Mouse (Mus musculus) lung, adult 10 weeks (tissue): Measurements from ENCODE around the gene Wdr70. TPM values are rescaled to one million over a fixed set of nuclear protein-coding genes. Genes with fewer than 3 reads are reported as not detected.

ENCODE experiments used
- polyA plus RNA-seq: library from polyadenylated mRNA; stranded (reverse); fragments of 350-450 nt; fragmentation: Illumina TruSeq; extraction: RNeasy Lipid Tissue Mini Kit (QIAGEN cat#74804); gene quantifications from one replicate; pipeline ENCODE4 v1.2.3, GENCODE M21; 2014; ENCODE audit warnings: low read depth, low replicate concordance; ENCODE audit not compliant: insufficient read depth

Wdr70 gene
- 20.9 TPM for polyA plus RNA-seq

DNA sequence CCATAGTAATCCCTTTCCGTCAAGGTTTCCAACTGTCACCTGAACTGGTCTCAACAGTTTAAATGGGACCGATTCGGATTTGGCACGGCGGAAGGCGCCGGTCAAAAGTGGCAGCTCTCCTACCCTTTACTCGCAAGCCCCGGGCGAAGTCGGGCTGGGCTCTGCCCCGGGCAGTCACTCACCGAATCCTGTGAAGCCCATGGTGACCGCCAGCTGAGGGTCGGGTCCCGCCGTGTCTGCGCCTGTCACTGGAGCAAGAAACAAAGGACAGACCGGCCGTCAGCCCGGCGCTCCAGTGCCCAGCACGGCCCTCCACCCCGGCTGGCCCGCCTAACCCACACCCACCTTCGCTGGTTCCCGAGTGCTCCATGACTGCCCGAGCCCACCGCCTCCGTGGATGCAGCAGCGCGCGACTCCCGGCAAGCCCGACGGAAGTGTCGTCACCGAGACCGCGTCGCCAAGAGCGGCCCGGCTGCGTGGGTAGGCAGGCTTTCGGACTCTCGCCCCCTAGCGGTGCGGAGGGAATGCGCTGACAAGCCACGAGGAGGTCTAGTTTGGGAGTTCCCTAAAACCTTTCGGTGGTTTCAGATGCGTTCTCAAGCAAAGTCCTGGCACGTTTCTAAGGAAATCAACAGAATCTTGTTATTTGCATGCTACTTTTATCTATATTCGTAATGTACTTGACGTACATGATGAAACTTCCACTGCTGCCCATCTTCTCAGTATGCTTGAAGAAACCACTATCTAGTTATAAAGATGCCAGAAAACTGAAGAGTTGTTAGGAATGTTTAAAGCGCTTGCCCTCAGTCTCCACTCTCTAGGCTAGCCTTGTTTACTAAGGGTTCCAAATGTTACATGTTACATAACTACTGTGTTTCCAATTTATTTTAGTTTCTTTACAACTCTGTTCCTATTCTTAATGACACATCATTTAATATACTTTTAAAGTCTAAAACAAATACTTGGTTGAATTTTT lies at the start of gene Wdr70:
TSS of gene Wdr70 (minus strand) at position 436 of the 976 bp plus-strand sequence.

DNA sequence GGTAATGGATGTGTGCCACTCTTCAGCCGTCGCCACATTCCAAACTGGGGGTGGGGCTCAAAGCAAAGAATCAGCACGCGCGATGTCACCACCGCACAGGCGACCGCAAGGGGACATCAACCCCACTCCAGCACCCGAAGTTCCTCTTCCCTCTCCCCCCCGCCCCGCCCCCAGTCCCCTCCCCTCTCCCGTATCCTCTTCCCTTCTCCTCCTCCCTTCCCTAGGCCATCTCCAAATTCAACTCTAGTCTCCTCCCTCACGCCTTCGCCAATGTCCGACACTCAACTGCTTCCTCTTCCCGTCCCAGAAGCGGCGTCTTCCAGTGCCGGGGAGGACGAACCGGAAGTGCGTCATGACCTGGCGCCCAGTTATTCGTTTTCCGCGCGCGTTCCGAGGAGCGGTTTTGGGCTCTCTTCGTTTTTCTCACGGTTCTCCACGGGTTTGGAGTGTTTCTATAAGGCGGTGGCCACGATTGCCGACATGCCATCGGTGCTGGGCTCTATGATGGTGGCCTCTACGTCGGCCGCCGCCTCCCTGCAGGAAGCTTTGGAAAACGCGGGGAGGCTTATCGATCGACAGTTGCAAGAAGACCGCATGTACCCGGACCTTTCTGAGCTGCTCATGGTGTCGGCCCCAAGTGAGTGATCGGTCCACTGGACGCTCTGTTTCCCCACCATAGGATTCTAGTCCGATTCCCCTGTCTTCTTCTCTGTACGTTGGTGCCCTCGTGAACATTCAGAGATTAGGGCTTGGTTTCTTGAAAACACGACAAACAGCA lies 10.1 kb upstream of the Wdr70 start, which contains the start of gene Nup155:
TSS of gene Nup155 (plus strand) at position 308 of the 778 bp plus-strand sequence.

Other genes starting within 250 kb of the Wdr70 start
- gene Nup155, start 10.1 kb upstream of the Wdr70 start, polyA plus RNA-seq, result 4.0 TPM
- gene Cplane1, start 69.9 kb upstream of the Wdr70 start, polyA plus RNA-seq, result 1.6 TPM